Mouse (Mus musculus) stomach, postnatal 0 days (tissue): ENCODE data around the gene Dnm3.

Experiments used
- CTCF ChIP-seq: IDR thresholded peaks from 2 replicates; pipeline ENCODE4 v1.5.1; 2016; ENCODE audit warnings: antibody characterized with exemption, low read depth, mild to moderate bottlenecking, moderate library complexity
- EP300 ChIP-seq: optimal IDR thresholded peaks from 2 replicates; pipeline ENCODE3; 2016; ENCODE audit warnings: antibody characterized with exemption

GRCm38 (mm10) chr1:162039808-162040207 lies 438.0 kb downstream of the Dnm3 start:
- TF ChIP-seq CTCF: no peak
- no peak for TF ChIP-seq EP300
